Mouse (Mus musculus): ENCODE measurements around the gene Ccser1.

DNA sequence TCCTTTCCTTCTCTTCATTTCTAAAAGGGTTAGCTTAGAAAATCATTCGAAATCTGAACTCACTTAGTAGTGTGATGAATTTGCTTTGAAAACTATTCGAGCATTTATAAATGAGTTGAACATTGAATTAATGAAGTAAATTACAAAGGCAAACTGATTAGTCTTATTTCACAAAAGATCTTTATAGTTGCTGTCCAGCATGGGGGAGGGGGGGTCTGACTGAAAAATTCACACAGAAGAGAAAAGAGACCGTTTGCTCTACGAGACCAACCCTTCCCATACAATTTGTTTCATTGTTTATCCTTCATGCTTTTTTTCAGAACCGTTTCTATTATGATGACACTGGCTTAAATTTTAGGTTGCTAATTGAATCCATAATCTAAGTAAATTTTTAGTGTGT is 583.3 kb downstream of the Ccser1 start:
- TF ChIP-seq TAL1 (IDR thresholded peaks at IDR 0.05; ENCODE audit: low read length) = no peak
- TF ChIP-seq GATA1 (IDR thresholded peaks at IDR 0.05; ENCODE audit: low read length) = no peak
